Mouse (Mus musculus): ENCODE measurements at regions not wholly inside any gene's neighbourhood (a gene's known extent, or its start where the extent isn't known, plus 50 kb on each side); places are given as distances from the start of the nearest gene placed in this dataset.

GRCm38 (mm10) chr16:75487915-75488314 is 97.9 kb downstream of the Lipi start:
- no peaks in the 10 kb centered on the region for H3K9me3 ChIP-seq (replicated peaks; ENCODE audit: low read length)
- H3K4me3 ChIP-seq (replicated peaks; ENCODE audit: low read depth, low read length) = no peak overlapping the region
- TF ChIP-seq CTCF (IDR thresholded peaks at IDR 0.05; ENCODE audit: low read depth) = no peak
- no peaks in the 10 kb centered on the region for H3K27me3 ChIP-seq (ENCODE audit: insufficient read depth, low read length)
- H3K36me3 ChIP-seq (ENCODE audit: insufficient read depth, low read length) = no peaks in the 10 kb centered on the region
- no peak overlapping the region for H3K4me2 ChIP-seq (ENCODE audit: low read length)
- ATAC-seq (replicated peaks; ENCODE audit: low FRiP score, low read depth) = no peak
- no peak overlapping the region for H3K27ac ChIP-seq
- DNase-seq (ENCODE audit: low spot score) = no peak
- H3K9ac ChIP-seq (ENCODE audit: low read depth, low read length) = no peak overlapping the region
- WGBS = 73% methylated on average over 4 of the region's 4 CpGs
- H3K4me1 ChIP-seq (replicated peaks; ENCODE audit: insufficient read depth, low read length) = no peaks in the 10 kb centered on the region

- no peak for TF ChIP-seq CTCF (IDR thresholded peaks at IDR 0.05; ENCODE audit: low read depth)
- Histone ChIP-seq H3K27ac (no peak overlapping the region), H3K27me3 (ENCODE audit: insufficient read depth, low read length) (no peaks in the 10 kb centered on the region), H3K36me3 (ENCODE audit: insufficient read depth, low read length) (no peaks in the 10 kb centered on the region), H3K9ac (ENCODE audit: low read depth, low read length) (no peak overlapping the region), H3K4me2 (ENCODE audit: low read length) (no peak overlapping the region), H3K9me3 (replicated peaks; ENCODE audit: low read length) (no peaks in the 10 kb centered on the region), H3K4me1 (replicated peaks; ENCODE audit: insufficient read depth, low read length) (no peaks in the 10 kb centered on the region), H3K4me3 (replicated peaks; ENCODE audit: low read depth, low read length) (no peak overlapping the region)
- ATAC-seq (replicated peaks; ENCODE audit: low FRiP score, low read depth) = no peak
- 88% methylated on average over 5 of the region's 5 CpGs for WGBS
- DNase-seq (ENCODE audit: low spot score) = no peak
Observed at GRCm38 (mm10) chr16:75483878-75484277, 102.0 kb downstream of the Lipi start.

- WGBS = 84% methylated on average over 6 of the region's 6 CpGs
- ATAC-seq (replicated peaks; ENCODE audit: low FRiP score, low read depth) (no peak), DNase-seq (ENCODE audit: low spot score) (no peak)
- no peak overlapping the region for H3K4me3 ChIP-seq (replicated peaks; ENCODE audit: low read depth, low read length)
- no peak for TF ChIP-seq CTCF (IDR thresholded peaks at IDR 0.05; ENCODE audit: low read depth)
- no peaks in the 10 kb centered on the region for H3K9me3 ChIP-seq (replicated peaks; ENCODE audit: low read length)
- H3K27ac ChIP-seq = no peak overlapping the region
- no peaks in the 10 kb centered on the region for H3K36me3 ChIP-seq (ENCODE audit: insufficient read depth, low read length)
- no peaks in the 10 kb centered on the region for H3K4me1 ChIP-seq (replicated peaks; ENCODE audit: insufficient read depth, low read length)
- no peak overlapping the region for H3K9ac ChIP-seq (ENCODE audit: low read depth, low read length)
- no peak overlapping the region for H3K4me2 ChIP-seq (ENCODE audit: low read length)
- H3K27me3 ChIP-seq (ENCODE audit: insufficient read depth, low read length) = no peaks in the 10 kb centered on the region
Observed at GRCm38 (mm10) chr16:75465420-75465975, 120.4 kb downstream of the Lipi start.

GRCm38 (mm10) chr16:75462136-75462535 is 123.7 kb downstream of the Lipi start:
- WGBS = 79% methylated on average over 3 of the region's 3 CpGs
- DNase-seq (ENCODE audit: low spot score) = no peak
- no peaks in the 10 kb centered on the region for H3K4me1 ChIP-seq (replicated peaks; ENCODE audit: insufficient read depth, low read length)
- no peak overlapping the region for H3K9ac ChIP-seq (ENCODE audit: low read depth, low read length)
- H3K9me3 ChIP-seq (replicated peaks; ENCODE audit: low read length) = no peaks in the 10 kb centered on the region
- H3K4me2 ChIP-seq (ENCODE audit: low read length) = no peak overlapping the region
- no peak for TF ChIP-seq CTCF (IDR thresholded peaks at IDR 0.05; ENCODE audit: low read depth)
- H3K36me3 ChIP-seq (ENCODE audit: insufficient read depth, low read length) = no peaks in the 10 kb centered on the region
- H3K27ac ChIP-seq = no peak overlapping the region
- no peak overlapping the region for H3K4me3 ChIP-seq (replicated peaks; ENCODE audit: low read depth, low read length)
- H3K27me3 ChIP-seq (ENCODE audit: insufficient read depth, low read length) = no peaks in the 10 kb centered on the region
- ATAC-seq (replicated peaks; ENCODE audit: low FRiP score, low read depth) = no peak

GRCm38 (mm10) chr16:75446901-75447514 is 138.9 kb downstream of the Lipi start:
- Histone ChIP-seq H3K4me2 (ENCODE audit: low read length) (no peak overlapping the region), H3K9me3 (replicated peaks; ENCODE audit: low read length) (no peaks in the 10 kb centered on the region), H3K27ac (no peak overlapping the region), H3K4me3 (replicated peaks; ENCODE audit: low read depth, low read length) (no peak overlapping the region), H3K27me3 (ENCODE audit: insufficient read depth, low read length) (no peaks in the 10 kb centered on the region), H3K36me3 (ENCODE audit: insufficient read depth, low read length) (no peaks in the 10 kb centered on the region), H3K4me1 (replicated peaks; ENCODE audit: insufficient read depth, low read length) (no peaks in the 10 kb centered on the region), H3K9ac (ENCODE audit: low read depth, low read length) (no peak overlapping the region)
- WGBS = 4% methylated on average over 14 of the region's 14 CpGs
- ATAC-seq (replicated peaks; ENCODE audit: low FRiP score, low read depth) = peak; percentile 46
- peak; percentile 57 for DNase-seq (ENCODE audit: low spot score)
- no peak for TF ChIP-seq CTCF (IDR thresholded peaks at IDR 0.05; ENCODE audit: low read depth)

GRCm38 (mm10) chr16:75439296-75439695 is 146.6 kb downstream of the Lipi start:
- H3K4me1 ChIP-seq (replicated peaks; ENCODE audit: insufficient read depth, low read length) = no peaks in the 10 kb centered on the region
- H3K9me3 ChIP-seq (replicated peaks; ENCODE audit: low read length) = no peaks in the 10 kb centered on the region
- no peak overlapping the region for H3K4me3 ChIP-seq (replicated peaks; ENCODE audit: low read depth, low read length)
- WGBS = 91% methylated on average over 3 of the region's 3 CpGs
- no peak overlapping the region for H3K9ac ChIP-seq (ENCODE audit: low read depth, low read length)
- H3K4me2 ChIP-seq (ENCODE audit: low read length) = no peak overlapping the region
- no peaks in the 10 kb centered on the region for H3K36me3 ChIP-seq (ENCODE audit: insufficient read depth, low read length)
- no peak overlapping the region for H3K27ac ChIP-seq
- no peak for DNase-seq (ENCODE audit: low spot score)
- no peak for ATAC-seq (replicated peaks; ENCODE audit: low FRiP score, low read depth)
- TF ChIP-seq CTCF (IDR thresholded peaks at IDR 0.05; ENCODE audit: low read depth) = no peak
- H3K27me3 ChIP-seq (ENCODE audit: insufficient read depth, low read length) = no peaks in the 10 kb centered on the region

GRCm38 (mm10) chr16:75433227-75433626 is 152.6 kb downstream of the Lipi start:
- ATAC-seq (replicated peaks; ENCODE audit: low FRiP score, low read depth) (no peak), DNase-seq (ENCODE audit: low spot score) (no peak)
- H3K27ac ChIP-seq = no peak overlapping the region
- no peaks in the 10 kb centered on the region for H3K36me3 ChIP-seq (ENCODE audit: insufficient read depth, low read length)
- H3K4me2 ChIP-seq (ENCODE audit: low read length) = no peak overlapping the region
- no peaks in the 10 kb centered on the region for H3K9me3 ChIP-seq (replicated peaks; ENCODE audit: low read length)
- no peak overlapping the region for H3K4me3 ChIP-seq (replicated peaks; ENCODE audit: low read depth, low read length)
- no peak for TF ChIP-seq CTCF (IDR thresholded peaks at IDR 0.05; ENCODE audit: low read depth)
- H3K27me3 ChIP-seq (ENCODE audit: insufficient read depth, low read length) = no peaks in the 10 kb centered on the region
- H3K9ac ChIP-seq (ENCODE audit: low read depth, low read length) = no peak overlapping the region
- no peaks in the 10 kb centered on the region for H3K4me1 ChIP-seq (replicated peaks; ENCODE audit: insufficient read depth, low read length)
- 40% methylated on average over 6 of the region's 6 CpGs for WGBS

Measured in kidney, postnatal 0 days (tissue).